Mouse (Mus musculus) CH12.LX (cell line): ENCODE results near the gene Fam118a. TPM values are rescaled to one million over a fixed set of nuclear protein-coding genes. Genes with fewer than 3 reads are reported as not detected.
A peak's percentile ranks its signal among the peaks of the same experiment; 100 is the strongest.
"Not testable (repeated sequence)": the region's sequence is repeated elsewhere in the genome, so short reads cannot be mapped to it uniquely, and the experiment has no call there.

Experiments used
- DNase-seq: peaks from one replicate; pipeline ENCODE4 v3.0.0-alpha.2; 2013; ENCODE audit errors: extremely low read depth
- H3K27ac ChIP-seq: 2 replicates; pipeline ENCODE4 v1.5.1; 2012; ENCODE audit warnings: low read depth, mild to moderate bottlenecking, control low read depth, moderate library complexity; ENCODE audit not compliant: insufficient read depth
- H3K27me3 ChIP-seq: replicated peaks from 2 replicates; pipeline ENCODE3; 2012; ENCODE audit warnings: inconsistent platforms
- H3K36me3 ChIP-seq, 2 experiments: replicated peaks in 1 of 2; 2 replicates each; pipeline versions ENCODE3 to v1.6.1; 2012; ENCODE audit warnings: inconsistent platforms in 1 of 2, low read length in 1 of 2, mild to moderate bottlenecking in 1 of 2, mixed read lengths in 1 of 2, moderate library complexity in 1 of 2; ENCODE audit not compliant: control insufficient read depth in 1 of 2, insufficient read depth in 1 of 2
- H3K4me1 ChIP-seq, 2 experiments: 2 replicates each; pipeline ENCODE4 v1.6.1; 2012; ENCODE audit warnings: inconsistent platforms in 1 of 2, moderate library complexity in 1 of 2; ENCODE audit not compliant: insufficient read depth in 2 of 2, control insufficient read depth in 1 of 2
- H3K4me2 ChIP-seq: 2 replicates; pipeline ENCODE4 v1.6.1; 2012; ENCODE audit warnings: low read depth, mild to moderate bottlenecking, control low read depth; ENCODE audit not compliant: poor library complexity, insufficient read depth, severe bottlenecking
- H3K4me3 ChIP-seq, 3 experiments: fragments of 150-350 bp in 1 of 3; sonication (generic) in 1 of 3; replicated peaks in 1 of 3; 2 replicates each; pipeline versions ENCODE3 to v1.5.1; 2011 to 2012; ENCODE audit warnings: low read depth in 2 of 3, low read length in 2 of 3, mild to moderate bottlenecking in 2 of 3, moderate library complexity in 2 of 3, control low read depth in 1 of 3, improper control_type of control experiment in 1 of 3, inconsistent platforms in 1 of 3, mixed read lengths in 1 of 3; ENCODE audit not compliant: poor library complexity in 1 of 3
- H3K79me2 ChIP-seq: replicated peaks from 2 replicates; pipeline ENCODE4 v1.6.1; 2012; ENCODE audit warnings: mild to moderate bottlenecking, moderate library complexity; ENCODE audit not compliant: control insufficient read depth, poor library complexity, insufficient read depth, severe bottlenecking; ENCODE audit errors: extremely low read depth
- H3K9ac ChIP-seq: 2 replicates; pipeline ENCODE4 v1.6.1; 2012; ENCODE audit warnings: low read depth, mild to moderate bottlenecking, control low read depth, moderate library complexity; ENCODE audit not compliant: insufficient read depth
- H3K9me3 ChIP-seq: replicated peaks from 2 replicates; pipeline ENCODE3; 2012; ENCODE audit warnings: low read length, inconsistent platforms, mixed read lengths
- BHLHE40 ChIP-seq: IDR thresholded peaks from 2 replicates; pipeline ENCODE4 v1.6.1; 2011; ENCODE audit warnings: mild to moderate bottlenecking, low read depth, low read length, improper control_type of control experiment
- CHD2 ChIP-seq: IDR thresholded peaks from 2 replicates; pipeline ENCODE4 v1.6.1; 2011; ENCODE audit warnings: low read length, improper control_type of control experiment
- ELF1 ChIP-seq: IDR thresholded peaks from 2 replicates; pipeline ENCODE4 v1.6.1; 2014; ENCODE audit warnings: low read depth, mild to moderate bottlenecking, inconsistent platforms, low read length, improper control_type of control experiment
- EP300 ChIP-seq: IDR thresholded peaks from 2 replicates; pipeline ENCODE4 v1.6.1; 2011; ENCODE audit warnings: low read length, improper control_type of control experiment
- ETS1 ChIP-seq: conservative IDR thresholded peaks from 2 replicates; pipeline ENCODE4 v1.6.1; 2012; ENCODE audit warnings: low read depth, mild to moderate bottlenecking, inconsistent platforms, low read length, improper control_type of control experiment, moderate library complexity
- JUN ChIP-seq: IDR thresholded peaks from 2 replicates; pipeline ENCODE4 v1.6.1; 2011; ENCODE audit warnings: low read depth, mild to moderate bottlenecking, low read length, improper control_type of control experiment, moderate library complexity; ENCODE audit not compliant: insufficient read depth
- JUND ChIP-seq: conservative IDR thresholded peaks from 2 replicates; pipeline ENCODE4 v1.6.1; 2011; ENCODE audit warnings: low read depth, low read length, improper control_type of control experiment
- MAZ ChIP-seq: IDR thresholded peaks from 2 replicates; pipeline ENCODE4 v1.6.1; 2012; ENCODE audit warnings: low read depth, mild to moderate bottlenecking, inconsistent platforms, low read length, improper control_type of control experiment, moderate library complexity
- MEF2A ChIP-seq: IDR thresholded peaks from 2 replicates; pipeline ENCODE4 v1.6.1; 2014; ENCODE audit warnings: low read depth, mild to moderate bottlenecking, inconsistent platforms, low read length, improper control_type of control experiment, borderline replicate concordance
- MXI1 ChIP-seq: IDR thresholded peaks from 2 replicates; pipeline ENCODE4 v1.6.1; 2011; ENCODE audit warnings: mild to moderate bottlenecking, low read depth, low read length, improper control_type of control experiment
- MYC ChIP-seq: IDR thresholded peaks from 2 replicates; pipeline ENCODE4 v1.6.1; 2011; ENCODE audit warnings: low read depth, mild to moderate bottlenecking, improper control_type of control experiment, low read length
- NELFE ChIP-seq: IDR thresholded peaks from 2 replicates; pipeline ENCODE4 v1.6.1; 2011; ENCODE audit warnings: low read depth, low read length, improper control_type of control experiment
- RCOR1 ChIP-seq: conservative IDR thresholded peaks from 2 replicates; pipeline ENCODE4 v1.6.1; 2012; ENCODE audit warnings: low read depth, mild to moderate bottlenecking, inconsistent platforms, low read length, improper control_type of control experiment
- SMC3 ChIP-seq: IDR thresholded peaks from 2 replicates; pipeline ENCODE4 v1.6.1; 2011; ENCODE audit warnings: low read depth, low read length, improper control_type of control experiment
- USF2 ChIP-seq: conservative IDR thresholded peaks from 2 replicates; pipeline ENCODE4 v1.6.1; 2011; ENCODE audit warnings: low read depth, low read length, improper control_type of control experiment
- ZMIZ1 ChIP-seq: IDR thresholded peaks from 2 replicates; pipeline ENCODE4 v1.6.1; 2012; ENCODE audit warnings: low read depth, mild to moderate bottlenecking, inconsistent platforms, low read length, improper control_type of control experiment
- dilution Hi-C: fragments of 300-500 bp; cut with MboI; formaldehyde crosslinking; loops from 2 replicates; pipeline ENCODE4 v1.14.3; 2020; ENCODE audit warnings: low sequenced_read_pairs; ENCODE audit not compliant: extremely low pct_unique_long_range_greater_than_20kb, extremely low pct_ligation_motif_present
- in situ Hi-C: fragments of 300-500 bp; cut with MboI; formaldehyde crosslinking; loops from 3 replicates; pipeline ENCODE4 v1.14.3; 2019; ENCODE audit warnings: low sequenced_read_pairs, low pct_ligation_motif_present, low pct_unique_long_range_greater_than_20kb, mixed read lengths
- polyA plus RNA-seq: library from polyadenylated mRNA; unstranded; fragments of >175 nt; gene quantifications from 2 replicates; pipeline ENCODE4 v1.2.1, GENCODE M21; 2012; ENCODE audit warnings: low read depth; ENCODE audit not compliant: insufficient read length
- total RNA-seq, 2 experiments: library from RNA; depleted of rRNA; stranded (reverse); fragments of 300-350 nt in 1 of 2; fragments of >200 nt in 1 of 2; gene quantifications; 2 replicates each; pipeline ENCODE4 v1.2.3; 2012 to 2014

Gene Fam118a
- total RNA-seq (2012; rRNA removed) (13.1 and 14.1 TPM in 2 replicates), total RNA-seq (2014; rRNA removed) (18.2 and 18.4 TPM in 2 replicates), polyA plus RNA-seq (15.0 and 15.5 TPM in 2 replicates)

DNA sequence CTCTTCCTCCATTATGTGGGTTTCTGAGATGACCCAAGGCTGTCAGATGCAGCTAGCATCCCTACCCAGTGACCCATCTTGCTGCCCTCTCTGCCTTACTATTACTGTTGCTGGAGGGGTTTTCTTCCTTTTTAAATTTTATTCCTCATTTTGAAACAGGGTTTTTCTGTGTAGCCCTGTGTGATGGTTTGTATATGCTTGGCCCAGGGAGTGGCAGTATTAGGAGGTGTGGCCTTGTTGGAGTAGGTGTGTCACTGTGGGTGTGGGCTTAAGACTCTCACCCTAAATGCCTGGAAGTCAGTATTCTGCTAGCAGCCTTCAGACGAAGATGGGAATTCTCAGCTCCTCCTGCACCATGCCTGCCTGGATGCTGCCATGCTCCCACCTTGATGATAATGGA, at the start of gene Fam118a:
TSS of gene Fam118a (plus strand) at position 301 of the 400 bp plus-strand sequence.
- H3K9ac ChIP-seq, H3K4me1 ChIP-seq, dilution Hi-C loops: not testable (repeated sequence)

DNA sequence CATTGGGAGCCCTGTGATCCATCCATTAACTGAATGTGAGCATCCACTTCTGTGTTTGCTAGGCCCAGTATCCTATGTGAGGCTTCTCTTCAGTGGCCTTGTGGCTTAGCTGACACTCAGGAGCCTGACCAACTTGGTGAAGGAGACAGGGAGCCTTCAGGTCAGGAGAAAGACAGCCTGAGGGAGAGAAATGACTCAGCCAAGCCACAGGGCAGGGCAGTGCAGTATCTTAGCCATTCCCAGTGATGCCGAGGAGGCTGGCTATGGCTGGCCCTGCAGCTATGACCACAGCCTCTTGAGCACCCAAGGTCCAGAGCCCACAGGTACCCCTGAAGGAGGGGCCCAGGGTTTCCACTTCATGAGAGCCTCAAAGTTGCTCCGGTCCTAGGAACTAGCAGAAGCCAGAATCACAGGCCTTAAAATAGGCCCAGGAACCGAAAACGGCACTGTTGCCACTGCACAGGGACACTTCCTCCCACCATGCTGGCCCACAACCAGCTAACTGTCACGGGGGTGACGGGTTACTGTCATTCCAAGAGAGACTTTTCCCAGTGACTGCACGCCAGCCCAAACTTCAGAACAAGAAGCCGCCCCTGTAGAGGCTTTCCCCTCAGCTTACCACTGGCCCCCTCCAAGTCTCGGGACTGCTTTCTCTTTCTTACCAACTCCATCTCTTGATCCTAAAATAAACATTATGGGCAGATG, 47.0 kb upstream of the Fam118a start:
- H3K4me1 ChIP-seq: peaks cover 22 to 45% of the 10 kb centered on the region in 2 experiments
- H3K27me3 ChIP-seq: no peaks in the 10 kb centered on the region
- 0 out of 2 replicates have a peak overlapping the region, but pooled peaks have one; percentile 20 for H3K9ac ChIP-seq
- H3K79me2 ChIP-seq: no peaks in the 10 kb centered on the region
- H3K36me3 ChIP-seq: peaks cover 0 to 12% of the 10 kb centered on the region in 2 experiments
- DNase-seq: no peak
- no peak overlapping the region for H3K27ac ChIP-seq
- H3K4me3 ChIP-seq: no peak overlapping the region
- H3K4me2 ChIP-seq: peak overlapping the region; percentile 19; the same call in 1 of the 2 replicates
- no peaks in the 10 kb centered on the region for H3K9me3 ChIP-seq
- dilution Hi-C loops: no loop called here
- in situ Hi-C loops: no loop called here
- TF ChIP-seq ETS1: peak; percentile 29; the same call in 1 of the 2 replicates
- no peak for TF ChIP-seq RCOR1
- peak; percentile 70 for TF ChIP-seq BHLHE40
- TF ChIP-seq MEF2A: peak; percentile 71
- peak; percentile 79 for TF ChIP-seq EP300
- TF ChIP-seq MXI1: no peak
- TF ChIP-seq, all 38 proteins: peak for 4

More for the DNA sequence above, at the start of gene Fam118a:
- H3K27me3 ChIP-seq: peaks cover 11% of the 10 kb centered on the region
- H3K4me2 ChIP-seq, DNase-seq, H3K27ac ChIP-seq, in situ Hi-C loops, H3K79me2 ChIP-seq, H3K9me3 ChIP-seq, H3K4me3 ChIP-seq, H3K36me3 ChIP-seq: not testable (repeated sequence)

DNA sequence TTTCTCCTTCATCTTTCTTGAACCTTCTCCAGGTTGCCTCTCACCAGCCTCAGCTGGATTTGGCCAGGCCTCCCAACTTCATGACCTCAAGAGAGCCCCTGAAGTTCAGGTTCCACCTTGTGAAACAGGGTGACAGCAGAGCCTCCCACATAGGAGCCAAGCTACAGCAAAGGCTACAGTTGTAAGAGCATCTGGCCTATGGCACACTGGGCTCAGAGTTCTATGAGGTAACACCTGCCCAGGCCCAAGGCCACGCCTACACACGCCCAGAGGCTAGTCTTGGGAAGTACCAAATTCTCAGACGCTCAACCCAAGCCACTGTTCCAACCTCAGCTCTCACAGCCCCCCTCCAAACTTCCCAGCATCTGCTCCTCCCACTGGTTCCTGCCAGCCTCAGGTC, 45.9 kb upstream of the Fam118a start:
- Histone ChIP-seq H3K36me3 (peaks cover 0 to 10% of the 10 kb centered on the region in 2 experiments), H3K4me2 (no peak overlapping the region), H3K9ac (no peak overlapping the region), H3K9me3 (no peaks in the 10 kb centered on the region), H3K27ac (no peak overlapping the region), H3K4me1 (peaks cover 20 to 47% of the 10 kb centered on the region in 2 experiments), H3K27me3 (no peaks in the 10 kb centered on the region), H3K4me3 (no peak overlapping the region), H3K79me2 (no peaks in the 10 kb centered on the region)
- no peak for TF ChIP-seq MYC
- no peak for TF ChIP-seq USF2
- no peak for TF ChIP-seq MXI1
- no peak for TF ChIP-seq JUND
- TF ChIP-seq SMC3: no peak
- TF ChIP-seq ELF1: no peak
- TF ChIP-seq EP300: no peak
- no peak for TF ChIP-seq NELFE
- no peak for TF ChIP-seq CHD2
- TF ChIP-seq MAZ: no peak
- no peak for TF ChIP-seq ZMIZ1
- no peak for TF ChIP-seq JUN
- DNase-seq: no peak
- dilution Hi-C loops: no loop called here
- in situ Hi-C loops: no loop called here
